Mouse (Mus musculus): ENCODE measurements around the gene Myo10.

DNA sequence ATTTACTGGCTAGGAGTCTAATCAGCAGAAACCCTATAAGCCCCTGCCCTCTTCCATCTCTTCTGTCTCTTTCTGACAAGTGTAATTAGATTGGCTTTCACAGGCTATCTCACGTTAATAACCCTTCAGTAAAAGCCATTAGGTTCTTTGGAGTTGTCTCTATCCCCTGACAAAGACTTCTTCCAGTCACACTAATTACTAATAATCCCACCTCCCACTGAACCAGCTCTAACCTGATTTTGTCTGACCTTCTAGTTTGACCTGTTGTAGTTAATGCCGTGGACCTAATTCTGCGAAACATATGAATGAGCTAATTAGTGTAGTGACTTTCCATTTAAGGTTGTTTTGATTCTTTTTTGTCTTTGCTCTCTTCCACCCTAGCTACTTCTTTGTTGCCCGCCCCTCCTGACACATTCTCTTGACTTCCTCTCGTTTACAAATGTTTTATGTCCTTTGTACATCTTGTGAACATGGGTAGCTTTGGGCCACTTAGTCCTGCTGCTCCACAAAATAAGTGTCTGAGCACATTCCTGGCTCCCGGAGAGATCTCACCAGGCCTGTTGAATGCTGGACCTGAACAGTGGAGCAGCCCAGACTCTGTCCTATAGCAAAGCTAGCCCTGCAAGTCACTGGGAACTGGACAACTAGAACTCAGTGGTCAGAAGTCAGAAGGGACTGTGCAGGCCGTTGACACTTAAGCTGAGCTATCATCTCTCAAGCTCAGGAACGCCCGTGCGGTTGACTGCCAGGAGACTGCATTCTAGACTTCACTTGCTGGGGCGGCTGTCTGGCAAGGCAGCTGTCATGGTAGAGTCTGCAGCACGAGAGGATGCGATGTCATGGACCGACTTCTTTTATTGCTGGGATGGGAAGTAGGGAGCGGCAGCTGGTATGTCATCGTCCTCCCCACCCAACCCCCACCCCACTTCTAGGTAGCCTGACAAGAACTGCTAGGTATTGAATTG lies 47.2 kb downstream of the Myo10 start:
- TF ChIP-seq POLR2A (IDR thresholded peaks at IDR 0.05; ENCODE audit: low read depth, low read length): no peak
- no peak for TF ChIP-seq CTCF (IDR thresholded peaks at IDR 0.05; ENCODE audit: extremely low read depth, insufficient read length, insufficient replicate concordance, low read depth, low read length)

Measured in small intestine, adult 2 months (tissue).